Mouse (Mus musculus): Measurements from ENCODE around the gene Tbc1d23. TPM values are rescaled to one million over a fixed set of nuclear protein-coding genes. Genes with fewer than 3 reads are reported as not detected.

Tbc1d23 gene
- 28.3 and 30.3 TPM in 2 replicates for polyA plus RNA-seq (2015; fragmentation: Nextera tagmentation; extraction: Ambion mirVana)

- Histone ChIP-seq H3K9me3 (replicated peaks) (no peaks in the 10 kb centered on the region), H3K4me3 (replicated peaks) (peak within 1 kb of the TSS; percentile 62), H3K27ac (replicated peaks) (peak within 1 kb of the TSS; percentile 80), H3K4me2 (peak within 1 kb of the TSS; percentile 60), H3K9ac (replicated peaks) (peak within 1 kb of the TSS; percentile 61), H3K36me3 (no peaks in the 10 kb centered on the region), H3K4me1 (peaks cover 11% of the 10 kb centered on the region), H3K27me3 (replicated peaks) (no peaks in the 10 kb centered on the region)
- ATAC-seq (ENCODE audit: low FRiP score), result peak; percentile 99
- WGBS, result under 1% methylated on average over 42 of the region's 42 CpGs
Observed at GRCm38 (mm10) chr16:57231089-57231936, at the start of gene Tbc1d23. TSS of gene Tbc1d23 (minus strand) at chr16:57231504.

GRCm38 (mm10) chr16:57280221-57281217 lies 49.2 kb upstream of the Tbc1d23 start:
- no peak for ATAC-seq (ENCODE audit: low FRiP score)
- Histone ChIP-seq H3K4me1 (no peaks in the 10 kb centered on the region), H3K27me3 (replicated peaks) (no peaks in the 10 kb centered on the region), H3K4me2 (no peak overlapping the region), H3K36me3 (no peaks in the 10 kb centered on the region), H3K4me3 (replicated peaks) (no peak overlapping the region), H3K27ac (replicated peaks) (no peak overlapping the region), H3K9me3 (replicated peaks) (no peaks in the 10 kb centered on the region), H3K9ac (replicated peaks) (no peak overlapping the region)
- 84% methylated on average over 31 of the region's 31 CpGs for WGBS

- Histone ChIP-seq H3K9me3 (replicated peaks) (no peaks in the 10 kb centered on the region), H3K4me1 (no peaks in the 10 kb centered on the region), H3K4me3 (replicated peaks) (no peak overlapping the region), H3K4me2 (no peak overlapping the region), H3K36me3 (no peaks in the 10 kb centered on the region), H3K27me3 (replicated peaks) (no peaks in the 10 kb centered on the region), H3K9ac (replicated peaks) (no peak overlapping the region), H3K27ac (replicated peaks) (no peak overlapping the region)
- ATAC-seq (ENCODE audit: low FRiP score), result no peak
- WGBS, result 94% methylated on average over 12 of the region's 12 CpGs
Observed at GRCm38 (mm10) chr16:57278976-57279626, 47.8 kb upstream of the Tbc1d23 start.

DNA sequence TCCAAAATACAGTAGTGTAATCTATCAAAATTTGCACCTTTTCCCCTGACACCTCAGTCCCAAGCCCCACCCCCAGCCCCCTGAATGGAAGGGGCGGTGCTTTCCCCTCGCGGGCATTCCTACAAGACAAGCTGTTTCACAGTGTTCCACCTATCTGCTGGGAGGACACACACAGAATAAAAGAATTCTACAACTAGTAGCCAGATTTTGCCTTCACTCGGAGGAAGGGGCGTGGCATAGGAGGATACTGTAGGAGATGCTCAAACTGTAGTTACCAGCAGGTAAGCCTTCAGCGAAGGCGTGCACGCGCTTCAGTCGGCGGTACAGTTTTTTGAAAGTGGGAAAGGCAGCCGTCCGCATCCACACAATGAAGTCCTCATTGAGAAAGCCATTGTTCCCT lies 38.4 kb upstream of the Tbc1d23 start:
- Histone ChIP-seq H3K9me3 (replicated peaks) (no peaks in the 10 kb centered on the region), H3K27ac (replicated peaks) (no peak overlapping the region), H3K4me2 (no peak overlapping the region), H3K27me3 (replicated peaks) (no peaks in the 10 kb centered on the region), H3K4me3 (replicated peaks) (no peak overlapping the region), H3K9ac (replicated peaks) (no peak overlapping the region), H3K36me3 (no peaks in the 10 kb centered on the region), H3K4me1 (no peaks in the 10 kb centered on the region)
- no peak for ATAC-seq (ENCODE audit: low FRiP score)
- whole genome bisulfite sequencing, result 94% methylated on average over 13 of the region's 13 CpGs

- Histone ChIP-seq H3K4me3 (replicated peaks) (no peak overlapping the region), H3K4me1 (no peaks in the 10 kb centered on the region), H3K36me3 (no peaks in the 10 kb centered on the region), H3K9ac (replicated peaks) (no peak overlapping the region), H3K27me3 (replicated peaks) (no peaks in the 10 kb centered on the region), H3K27ac (replicated peaks) (no peak overlapping the region), H3K4me2 (no peak overlapping the region), H3K9me3 (replicated peaks) (no peaks in the 10 kb centered on the region)
- ATAC-seq (ENCODE audit: low FRiP score), result no peak
- WGBS, result 86% methylated on average over 14 of the region's 14 CpGs
Observed at GRCm38 (mm10) chr16:57268058-57268841, 36.9 kb upstream of the Tbc1d23 start.

GRCm38 (mm10) chr16:57267068-57267467 lies 35.8 kb upstream of the Tbc1d23 start:
- no peaks in the 10 kb centered on the region for H3K4me1 ChIP-seq

DNA sequence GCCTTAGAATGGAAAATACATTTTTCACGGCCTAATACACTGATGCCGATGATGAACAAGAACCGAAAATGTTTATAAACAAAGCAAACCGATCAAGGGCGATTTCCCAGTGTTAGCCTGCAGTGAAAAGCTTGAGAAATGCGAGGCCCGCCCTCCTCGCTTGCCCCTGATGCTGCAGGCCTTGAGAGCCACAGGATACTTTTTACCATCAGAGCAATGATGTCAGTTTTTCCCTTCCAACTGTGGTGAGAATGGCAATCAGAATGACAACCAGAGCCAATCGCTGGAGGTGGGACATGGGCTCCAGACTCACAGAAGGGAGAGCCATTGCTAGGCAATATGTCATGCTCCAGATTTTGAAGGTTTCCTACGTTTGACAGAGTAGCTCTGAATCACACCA lies 28.8 kb upstream of the Tbc1d23 start:
- no peak for ATAC-seq (ENCODE audit: low FRiP score)
- no peak overlapping the region for H3K4me2 ChIP-seq
- no peaks in the 10 kb centered on the region for H3K9me3 ChIP-seq (replicated peaks)
- no peaks in the 10 kb centered on the region for H3K36me3 ChIP-seq
- no peak overlapping the region for H3K27ac ChIP-seq (replicated peaks)
- H3K4me3 ChIP-seq (replicated peaks), result no peak overlapping the region
- 91% methylated on average over 10 of the region's 10 CpGs for WGBS
- H3K27me3 ChIP-seq (replicated peaks), result no peaks in the 10 kb centered on the region
- H3K4me1 ChIP-seq, result no peaks in the 10 kb centered on the region
- H3K9ac ChIP-seq (replicated peaks), result no peak overlapping the region

More at GRCm38 (mm10) chr16:57267068-57267467, 35.8 kb upstream of the Tbc1d23 start:
- Histone ChIP-seq H3K4me2 (no peak overlapping the region), H3K9me3 (replicated peaks) (no peaks in the 10 kb centered on the region), H3K36me3 (no peaks in the 10 kb centered on the region), H3K4me3 (replicated peaks) (no peak overlapping the region), H3K9ac (replicated peaks) (no peak overlapping the region), H3K27ac (replicated peaks) (no peak overlapping the region), H3K27me3 (replicated peaks) (no peaks in the 10 kb centered on the region)
- ATAC-seq (ENCODE audit: low FRiP score), result no peak; the same call in 1 of the 2 replicates
- 9% methylated on average over 1 of the region's 1 CpGs for WGBS

DNA sequence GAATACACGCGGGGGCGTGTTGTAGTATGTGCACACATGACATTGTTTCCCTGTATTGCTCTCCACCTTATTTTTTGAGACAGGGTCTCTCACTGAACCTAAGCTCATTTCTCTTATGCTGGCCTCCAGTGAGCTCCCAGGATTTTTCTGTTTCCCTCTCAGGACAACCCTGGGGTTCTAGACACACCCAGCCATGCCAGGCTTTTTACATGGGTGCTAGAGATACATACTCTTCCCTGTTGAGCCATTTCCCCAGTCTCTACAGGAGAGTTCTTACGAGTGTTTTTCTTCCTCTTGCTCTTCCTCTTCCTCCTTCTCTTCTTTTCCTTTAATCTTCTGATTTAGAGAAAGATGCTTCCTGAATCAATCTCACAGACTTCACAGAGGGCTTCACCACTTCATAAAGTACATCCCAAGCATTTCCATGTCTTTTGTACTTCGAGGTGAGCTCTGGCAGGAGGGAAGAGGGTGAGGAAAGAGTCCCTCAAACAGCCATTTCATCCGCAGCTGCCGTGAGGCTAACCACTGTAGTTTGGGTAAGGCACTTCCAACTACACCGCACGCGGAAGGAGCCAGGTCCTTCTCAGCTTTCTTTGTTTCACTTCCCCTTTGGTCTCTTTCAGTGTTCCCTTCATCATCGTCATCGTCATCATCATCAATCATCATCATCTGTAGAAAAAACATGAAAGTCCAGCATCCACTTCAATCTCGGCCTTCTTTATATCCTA lies 28.2 kb upstream of the Tbc1d23 start:
- no peak overlapping the region for H3K4me3 ChIP-seq (replicated peaks)
- no peaks in the 10 kb centered on the region for H3K9me3 ChIP-seq (replicated peaks)
- no peaks in the 10 kb centered on the region for H3K36me3 ChIP-seq
- no peaks in the 10 kb centered on the region for H3K27me3 ChIP-seq (replicated peaks)
- no peak overlapping the region for H3K9ac ChIP-seq (replicated peaks)
- 86% methylated on average over 13 of the region's 13 CpGs for WGBS
- no peaks in the 10 kb centered on the region for H3K4me1 ChIP-seq
- ATAC-seq (ENCODE audit: low FRiP score), result no peak
- H3K4me2 ChIP-seq, result no peak overlapping the region
- H3K27ac ChIP-seq (replicated peaks), result no peak overlapping the region

DNA sequence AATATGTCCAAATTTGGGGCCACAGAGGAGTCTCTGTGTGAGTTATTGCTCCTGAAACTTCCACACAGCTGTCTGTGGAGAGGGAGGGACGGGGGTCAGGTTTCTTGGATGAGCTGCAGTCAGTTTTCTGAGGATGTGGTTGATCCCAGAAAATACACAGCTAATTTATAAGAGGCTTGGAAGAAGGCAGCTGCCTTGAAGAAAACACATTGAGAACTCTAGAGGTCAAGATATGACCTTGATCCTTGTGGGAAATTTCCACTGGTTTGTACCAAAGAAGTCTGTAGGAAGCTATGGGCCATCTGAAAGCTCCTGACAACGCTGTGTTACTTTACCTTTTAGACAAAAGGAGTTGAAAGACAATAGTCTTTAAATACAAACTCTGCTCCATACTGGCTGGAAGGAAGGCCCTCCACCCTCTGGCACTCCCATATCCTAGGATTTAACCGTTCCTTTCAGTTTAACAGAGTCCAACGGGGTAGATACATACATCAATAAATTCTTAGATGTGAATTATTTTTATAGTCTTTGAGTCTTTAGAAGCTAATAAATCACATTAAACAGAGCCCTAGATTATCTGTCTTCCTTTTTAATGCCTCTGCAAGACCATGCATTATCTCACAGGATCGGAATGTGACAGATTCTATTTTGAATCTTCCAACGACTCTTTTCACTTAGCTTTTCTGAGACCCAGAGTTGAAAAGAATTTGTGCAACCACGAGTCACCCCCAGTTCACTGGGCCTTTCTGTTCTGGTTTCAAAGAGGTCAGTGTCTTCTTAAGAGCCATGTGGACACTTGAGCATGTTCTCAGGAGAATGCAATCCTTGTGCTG lies 20.5 kb upstream of the Tbc1d23 start:
- no peak overlapping the region for H3K4me2 ChIP-seq
- H3K9ac ChIP-seq (replicated peaks), result no peak overlapping the region
- WGBS, result 38% methylated on average over 7 of the region's 7 CpGs
- no peaks in the 10 kb centered on the region for H3K36me3 ChIP-seq
- H3K4me3 ChIP-seq (replicated peaks), result no peak overlapping the region
- no peak overlapping the region for H3K27ac ChIP-seq (replicated peaks)
- no peaks in the 10 kb centered on the region for H3K4me1 ChIP-seq
- no peaks in the 10 kb centered on the region for H3K9me3 ChIP-seq (replicated peaks)
- no peaks in the 10 kb centered on the region for H3K27me3 ChIP-seq (replicated peaks)
- no peak for ATAC-seq (ENCODE audit: low FRiP score)

DNA sequence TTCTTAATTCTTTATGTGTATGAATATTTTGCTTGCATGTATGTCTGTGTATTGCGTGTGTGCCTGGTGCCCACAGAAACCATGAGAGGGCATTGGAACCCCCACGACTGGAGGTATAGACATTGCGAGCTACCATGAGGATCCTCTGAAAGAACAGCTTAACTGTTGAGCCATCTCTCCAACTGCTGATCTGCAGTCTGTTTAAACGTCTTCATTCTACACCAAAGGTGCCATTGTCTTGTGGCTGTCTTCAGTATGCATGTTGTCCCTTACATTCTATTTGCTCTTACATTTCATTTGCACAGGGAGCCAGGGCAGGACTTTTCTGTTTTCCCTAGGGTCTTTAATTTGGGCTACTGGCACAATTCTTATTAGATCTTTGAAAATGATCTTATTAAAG lies 19.7 kb upstream of the Tbc1d23 start:
- H3K4me2 ChIP-seq, result no peak overlapping the region
- 90% methylated on average over 4 of the region's 4 CpGs for WGBS
- no peak overlapping the region for H3K9ac ChIP-seq (replicated peaks)
- H3K4me3 ChIP-seq (replicated peaks), result no peak overlapping the region
- no peaks in the 10 kb centered on the region for H3K27me3 ChIP-seq (replicated peaks)
- H3K4me1 ChIP-seq, result no peaks in the 10 kb centered on the region
- no peak for ATAC-seq (ENCODE audit: low FRiP score)
- no peaks in the 10 kb centered on the region for H3K9me3 ChIP-seq (replicated peaks)
- H3K36me3 ChIP-seq, result no peaks in the 10 kb centered on the region
- no peak overlapping the region for H3K27ac ChIP-seq (replicated peaks)

All from neural tube, embryonic 15.5 days (tissue).